Mouse (Mus musculus) frontal cortex, adult 2 months (tissue): ENCODE measurements around the gene Secisbp2. TPM values are rescaled to one million over a fixed set of nuclear protein-coding genes. Genes with fewer than 3 reads are reported as not detected.
"Not testable (repeated sequence)": the region's sequence is repeated elsewhere in the genome, so short reads cannot be mapped to it uniquely, and the experiment has no call there.

Experiments used
- DNase-seq, 2 experiments: peaks; one replicate each; pipeline ENCODE4 v3.0.0; 2022; ENCODE audit warnings: low spot score in 1 of 2; ENCODE audit errors: extremely low spot score in 1 of 2
- polyA plus RNA-seq: library from polyadenylated mRNA; depleted of rRNA; stranded (reverse); fragments of >200 nt; gene quantifications from 2 replicates; pipeline ENCODE4 v1.2.3, GENCODE M21; 2012; rRNA removed

The Secisbp2 gene
- polyA plus RNA-seq, result 23.5 and 24.2 TPM in 2 replicates

DNA sequence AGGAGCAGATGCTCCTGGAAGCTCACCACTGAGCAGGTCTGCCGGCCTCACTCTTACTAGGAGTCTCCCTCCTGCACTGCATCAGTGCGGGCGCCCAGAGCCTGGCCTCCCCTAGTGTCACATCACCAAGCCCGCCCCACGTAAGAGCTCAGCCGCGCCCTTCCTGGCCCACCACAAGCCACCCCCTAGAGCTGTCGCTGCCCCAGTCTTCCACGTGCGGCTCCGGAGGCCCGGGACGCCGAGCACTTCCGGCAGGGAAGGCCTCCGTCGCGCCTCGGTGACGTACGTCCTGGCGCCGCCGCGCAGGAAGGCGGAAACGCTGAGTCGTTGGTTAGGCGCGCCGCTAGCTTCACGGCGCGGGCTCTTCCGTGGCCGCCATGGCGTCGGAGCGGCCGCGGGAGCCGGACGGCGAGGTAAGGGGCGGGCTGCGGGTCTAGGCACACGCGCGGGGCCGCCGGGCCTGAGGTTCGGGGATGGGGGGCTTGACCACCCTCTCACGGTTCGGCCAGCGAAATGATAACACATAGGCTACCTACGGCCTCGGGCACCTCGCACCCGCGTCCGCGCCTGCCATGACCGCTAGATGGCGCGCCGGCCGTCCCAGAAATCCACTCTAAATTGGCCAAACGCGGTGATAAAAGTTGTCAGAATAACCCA, at the start of gene Secisbp2:
Secisbp2 (plus strand) TSS at position 290 of the 657 bp plus-strand sequence.
- peak; percentile 85 to 96 for DNase-seq

DNA sequence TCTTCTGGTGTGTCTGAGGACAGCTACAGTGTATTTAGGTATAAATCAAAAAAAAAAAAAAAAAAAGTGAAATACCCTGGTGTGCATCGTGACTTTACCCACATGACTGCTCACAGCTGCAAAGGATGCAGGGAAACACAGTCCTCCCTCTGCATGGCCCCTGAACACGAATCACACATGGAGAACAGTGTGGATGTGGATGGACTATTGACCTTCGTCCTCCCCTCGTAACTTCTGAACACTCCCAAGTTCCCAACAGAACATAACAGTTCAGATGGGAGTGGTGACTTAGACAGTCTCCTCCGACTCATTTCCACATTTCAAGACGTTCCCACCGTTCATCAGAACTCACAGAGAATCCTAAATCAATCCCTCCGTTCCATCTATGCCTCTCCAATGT, 48.7 kb upstream of the Secisbp2 start:
- DNase-seq, result no peak

DNA sequence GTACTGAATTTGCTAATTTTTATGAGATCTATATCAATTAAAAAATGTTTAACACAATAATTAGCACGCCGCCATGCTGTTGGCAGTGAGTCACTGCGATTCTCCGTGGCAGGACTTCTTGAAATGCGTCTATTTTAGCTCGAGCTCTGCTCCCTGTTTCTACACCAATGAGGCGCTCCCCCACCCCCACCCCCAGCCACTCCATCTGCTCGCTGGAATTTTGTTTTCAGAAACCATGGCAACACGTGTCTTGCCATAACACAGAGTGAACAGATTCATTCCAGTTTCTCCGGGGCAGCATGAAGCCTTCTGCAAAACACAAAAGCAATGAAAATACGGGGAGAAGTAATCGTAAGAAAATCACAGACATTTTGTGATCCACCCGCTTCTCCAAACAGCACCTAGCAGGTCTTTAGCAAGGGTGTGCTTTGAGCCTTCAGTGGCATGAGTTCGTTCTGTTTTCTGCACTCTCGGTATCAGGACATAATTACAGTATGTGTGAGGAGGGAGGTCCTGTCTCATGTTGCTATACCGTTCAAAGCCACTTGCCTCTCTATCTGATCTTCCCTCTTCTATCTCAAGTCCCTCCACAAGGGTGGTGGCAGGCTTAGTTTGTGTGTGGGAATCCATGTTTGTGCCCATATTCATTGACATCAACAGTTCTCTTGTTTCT, 48.1 kb upstream of the Secisbp2 start:
- peak; percentile 60 to 73 for DNase-seq

GRCm38 (mm10) chr13:51603894-51604244, 47.6 kb upstream of the Secisbp2 start:
- DNase-seq, result peak; percentile 64 to 73

GRCm38 (mm10) chr13:51609231-51609630, 42.3 kb upstream of the Secisbp2 start:
- DNase-seq, result no peak

- DNase-seq, result no peak
Observed at GRCm38 (mm10) chr13:51611060-51611459, 40.4 kb upstream of the Secisbp2 start.

DNA sequence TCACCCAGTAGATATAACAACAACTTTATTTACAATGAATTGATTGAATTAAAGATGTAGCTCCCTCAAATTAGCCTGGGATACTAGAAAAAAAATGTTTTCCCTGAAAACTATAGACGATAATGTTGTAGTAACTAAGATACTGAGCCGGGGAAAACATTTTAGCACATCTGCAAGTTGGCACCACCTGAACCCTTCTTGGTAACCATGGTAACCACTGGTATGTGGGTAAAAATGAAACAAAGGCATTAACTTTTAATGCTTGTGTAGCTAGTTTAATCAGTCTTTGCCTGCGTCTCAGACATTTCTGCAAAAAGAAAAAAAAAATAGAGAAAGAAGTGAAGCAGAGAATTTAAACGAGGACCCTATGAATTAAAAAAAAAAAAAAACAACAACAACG, 40.0 kb upstream of the Secisbp2 start:
- DNase-seq, result no peak

DNA sequence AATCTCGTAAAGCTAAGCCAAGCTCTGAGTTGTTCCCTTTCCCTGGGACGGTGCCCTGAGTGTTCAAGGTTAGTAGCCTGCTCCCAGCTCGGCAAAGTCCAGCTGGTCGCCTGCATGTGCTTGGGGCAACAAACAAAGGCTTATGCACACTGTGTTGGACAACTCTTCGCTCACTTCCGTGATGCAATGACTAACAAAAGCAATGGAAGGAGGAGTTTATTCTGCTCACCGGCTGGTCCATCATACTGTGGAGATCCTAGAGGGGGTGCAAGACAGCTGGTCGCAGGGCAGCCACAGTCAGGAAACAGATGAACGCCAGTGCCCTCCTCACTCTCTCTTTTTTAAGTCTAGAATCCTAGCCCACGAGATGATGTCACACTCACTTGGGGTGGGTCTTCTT, 35.7 kb upstream of the Secisbp2 start:
- no peak for DNase-seq

- DNase-seq, result peak; percentile 70 to 89
Observed at GRCm38 (mm10) chr13:51616417-51617044, 35.0 kb upstream of the Secisbp2 start.

- DNase-seq, result no peak
Observed at GRCm38 (mm10) chr13:51617306-51617705, 34.2 kb upstream of the Secisbp2 start.

- DNase-seq, result peak in 1 of 2 experiments; percentile 89
Observed at GRCm38 (mm10) chr13:51617861-51618260, 33.6 kb upstream of the Secisbp2 start.

- DNase-seq, result no peak
Observed at GRCm38 (mm10) chr13:51618602-51619001, 32.9 kb upstream of the Secisbp2 start.

DNA sequence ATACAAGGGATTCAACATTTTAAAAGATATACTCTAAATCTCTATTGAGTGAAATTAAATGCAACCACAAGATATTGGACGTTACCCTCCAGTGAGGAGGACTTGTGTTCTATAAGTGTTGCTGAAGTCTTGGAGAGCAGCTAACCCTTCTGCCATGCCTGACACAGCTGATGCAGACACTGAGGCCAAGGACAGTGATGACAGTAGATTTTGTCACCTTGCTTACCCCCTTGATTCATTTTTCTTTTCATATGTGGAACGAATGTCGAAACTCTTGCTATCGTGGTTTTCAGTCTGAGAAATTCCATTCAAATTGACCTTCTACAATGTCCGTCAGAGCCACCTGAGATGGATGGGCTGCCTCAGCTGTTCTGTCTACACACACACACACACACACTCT, 28.9 kb upstream of the Secisbp2 start:
- DNase-seq, result no peak

DNA sequence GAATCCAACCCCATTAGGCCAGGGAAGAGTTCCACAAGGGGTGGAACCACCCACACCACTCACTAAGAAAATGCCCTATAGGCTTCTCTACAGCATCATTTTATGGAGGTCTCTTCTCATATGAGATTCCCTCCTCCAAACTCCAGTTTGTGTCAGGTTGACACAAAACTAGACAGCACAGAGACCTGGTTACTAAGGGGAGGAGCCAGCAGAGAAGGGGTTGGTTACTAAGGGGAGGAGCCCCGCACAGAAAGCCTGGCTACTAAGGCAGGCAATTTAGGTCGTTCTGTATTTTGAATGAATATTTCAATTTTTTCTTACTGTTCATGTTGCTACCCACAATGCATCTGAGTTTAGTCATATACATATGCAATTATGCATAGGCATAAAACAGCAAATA, 27.8 kb upstream of the Secisbp2 start:
- no peak for DNase-seq

GRCm38 (mm10) chr13:51628273-51628848, 23.1 kb upstream of the Secisbp2 start:
- no peak for DNase-seq

- no peak for DNase-seq
Observed at GRCm38 (mm10) chr13:51631354-51631992, 20.0 kb upstream of the Secisbp2 start.

DNA sequence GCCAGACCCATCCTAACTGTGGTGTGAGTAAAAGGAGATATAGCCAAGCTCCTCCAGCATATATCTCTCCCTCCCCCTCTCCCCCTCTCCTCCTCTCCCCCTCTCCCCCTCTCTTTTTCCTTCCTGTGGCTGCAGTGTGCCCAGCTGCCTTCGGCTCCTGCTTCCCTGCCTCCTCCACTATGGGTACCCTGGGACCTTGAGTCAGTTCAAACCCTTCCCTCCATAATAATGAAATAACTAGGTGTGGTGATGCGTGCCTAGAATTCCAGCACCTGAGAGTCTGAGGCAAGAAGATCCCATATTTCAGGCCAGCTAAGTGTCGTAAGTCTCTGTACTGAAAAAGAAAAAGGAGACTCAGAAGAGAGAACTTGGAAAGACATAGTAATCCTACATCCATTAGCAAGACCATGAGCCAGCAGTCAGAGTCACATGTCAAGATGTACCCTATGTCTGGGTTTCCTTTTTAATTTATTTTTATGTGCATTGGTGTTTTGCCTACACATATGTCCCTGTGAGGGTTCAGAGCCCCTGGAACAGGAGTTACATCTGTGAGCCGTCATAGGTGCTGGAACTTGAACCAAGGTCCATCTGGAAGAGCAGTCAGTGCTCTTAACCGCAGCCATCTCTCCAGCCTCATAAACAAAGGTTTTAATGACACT, 18.8 kb upstream of the Secisbp2 start:
- no peak for DNase-seq

DNA sequence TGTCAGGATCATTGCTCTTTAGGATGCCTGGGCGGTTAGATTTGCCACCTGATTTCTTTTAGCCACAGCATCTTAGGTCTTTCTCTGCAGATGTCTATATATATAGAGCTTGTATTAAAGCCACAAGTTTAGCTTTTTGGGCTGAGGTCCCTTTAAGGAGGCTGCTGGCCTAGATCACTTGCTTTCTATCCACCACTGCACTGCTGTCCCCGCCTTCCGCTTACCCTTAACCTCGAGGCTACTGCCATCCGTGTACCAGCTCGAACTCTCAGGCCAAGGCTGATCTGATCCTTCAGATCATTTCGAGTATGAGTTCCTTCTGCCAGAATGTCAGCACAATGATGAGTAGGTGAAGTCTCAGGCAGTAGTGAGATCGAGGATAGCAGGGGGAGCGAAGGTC, 16.1 kb upstream of the Secisbp2 start:
- not testable (repeated sequence) for DNase-seq

DNA sequence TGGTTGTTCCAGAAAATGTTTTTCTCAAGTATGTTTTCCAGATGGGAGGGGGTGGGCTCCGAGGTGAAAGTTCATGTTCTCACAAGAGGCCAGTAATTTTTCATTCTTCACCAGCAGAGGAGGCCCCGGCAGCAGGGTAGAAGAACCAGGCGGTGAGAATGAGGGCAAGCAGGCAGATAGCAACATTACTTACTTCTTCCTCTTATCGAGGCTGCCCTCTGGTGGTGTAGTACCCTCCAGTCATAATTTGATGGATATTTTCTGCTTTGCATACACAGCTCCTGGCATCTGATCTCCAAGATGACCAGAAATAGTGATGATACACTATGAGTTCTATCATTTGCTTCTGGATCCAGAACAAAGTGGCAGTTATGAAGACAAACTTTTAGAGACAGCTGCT, 12.5 kb upstream of the Secisbp2 start:
- no peak for DNase-seq

GRCm38 (mm10) chr13:51641424-51641823, 10.1 kb upstream of the Secisbp2 start:
- no peak for DNase-seq
